Mouse (Mus musculus): ENCODE data around the gene Setd1a.

The Setd1a gene

DNA sequence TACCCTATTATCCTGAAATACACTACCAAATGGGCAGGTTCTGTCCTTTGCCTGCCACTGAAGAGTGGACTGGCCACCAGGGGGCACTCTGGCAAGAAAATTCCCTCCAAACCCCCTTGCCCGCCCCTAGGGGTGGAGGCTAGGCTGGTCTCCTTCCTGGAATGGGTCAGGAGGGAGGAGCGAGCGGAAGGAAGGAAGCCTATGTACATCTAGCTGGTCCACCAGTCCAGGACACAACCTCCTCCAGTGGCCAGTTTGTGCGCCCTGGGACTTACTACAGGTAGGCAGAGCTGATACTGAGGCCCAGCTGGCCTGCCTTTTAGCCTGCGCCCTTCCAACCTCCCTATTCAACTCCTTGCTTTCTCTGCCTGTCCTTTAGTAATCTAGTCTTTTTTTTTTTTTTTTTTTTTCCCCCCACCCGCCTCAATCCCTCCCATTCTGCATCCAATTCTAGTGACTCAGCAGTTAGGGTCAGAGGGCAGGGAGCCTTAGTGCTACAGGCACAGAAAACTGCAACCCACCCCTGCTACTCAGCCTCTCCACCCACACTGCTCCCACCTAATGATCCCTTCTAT, 24.1 kb downstream of the Setd1a start, which contains the start of gene Hsd3b7:
Gene Hsd3b7, plus strand, starts transcription at position 170 of the 575 bp plus-strand sequence.
- DNase-seq (ENCODE audit: low spot score in 2 of 2), result peak; percentile 83 to 90

DNA sequence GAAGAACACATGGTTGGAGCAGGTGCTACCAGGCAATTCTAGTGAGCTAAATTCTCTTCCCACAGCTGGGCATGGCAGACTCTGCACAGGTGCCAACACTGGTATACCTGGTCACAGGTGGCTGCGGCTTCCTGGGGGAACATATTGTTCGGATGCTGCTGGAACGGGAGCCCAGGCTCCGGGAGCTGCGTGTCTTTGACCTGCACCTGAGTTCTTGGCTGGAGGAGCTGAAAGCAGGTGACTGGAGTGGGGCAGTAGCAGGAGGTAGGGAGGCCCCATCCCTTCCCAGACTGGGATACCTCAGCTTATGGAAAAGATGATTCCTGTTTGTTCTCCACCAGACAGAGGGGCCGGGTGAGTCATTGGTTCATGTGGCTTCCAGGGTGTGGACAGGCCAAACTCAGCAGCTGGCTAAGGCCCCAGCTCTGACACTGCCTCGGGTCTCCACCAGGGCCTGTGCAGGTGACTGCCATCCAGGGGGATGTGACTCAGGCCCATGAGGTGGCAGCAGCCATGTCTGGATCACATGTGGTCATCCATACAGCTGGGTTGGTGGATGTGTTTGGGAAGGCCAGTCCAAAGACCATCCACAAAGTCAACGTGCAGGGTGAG, 24.6 kb downstream of the Setd1a start:
- no peak for DNase-seq (ENCODE audit: low spot score in 2 of 2)

DNA sequence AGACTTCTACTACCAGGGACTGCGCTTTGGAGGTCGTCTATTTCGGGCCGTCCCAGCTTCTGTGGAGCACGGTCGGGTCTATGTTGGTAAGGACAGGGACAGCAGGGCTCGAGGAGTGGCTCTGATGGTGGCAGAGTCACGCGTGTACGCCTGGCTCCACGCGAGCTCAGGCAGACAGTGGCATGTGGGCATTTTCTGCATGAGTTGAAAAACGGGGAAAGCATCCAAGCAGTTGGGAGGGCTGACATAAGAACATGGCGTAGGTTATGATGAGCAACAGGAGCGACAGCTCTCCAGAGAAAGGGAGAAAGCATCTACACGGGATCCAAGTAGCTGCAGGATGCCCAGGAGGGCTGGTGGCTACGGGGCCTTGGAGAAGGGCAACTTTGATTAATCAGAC, 25.8 kb downstream of the Setd1a start:
- DNase-seq (ENCODE audit: low spot score in 2 of 2), result no peak

DNA sequence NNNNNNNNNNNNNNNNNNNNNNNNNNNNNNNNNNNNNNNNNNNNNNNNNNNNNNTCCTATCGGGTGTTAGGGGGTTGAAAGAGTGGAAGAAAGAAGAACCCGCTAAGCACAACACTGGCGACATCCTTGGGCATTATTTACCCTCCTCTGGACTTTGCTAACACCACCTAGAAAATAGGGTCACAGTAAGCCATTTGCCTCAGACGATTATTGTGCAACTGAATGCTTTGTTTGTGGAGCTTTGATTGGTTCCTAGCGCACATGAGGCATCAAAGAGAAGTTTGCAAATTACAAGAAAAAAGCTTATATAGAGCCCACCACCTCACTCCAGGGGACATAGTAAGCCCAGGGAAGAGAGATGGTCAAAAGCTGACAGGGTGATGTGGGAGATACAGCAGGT, 32.4 kb downstream of the Setd1a start:
- DNase-seq (ENCODE audit: low spot score in 2 of 2), result no peak

DNA sequence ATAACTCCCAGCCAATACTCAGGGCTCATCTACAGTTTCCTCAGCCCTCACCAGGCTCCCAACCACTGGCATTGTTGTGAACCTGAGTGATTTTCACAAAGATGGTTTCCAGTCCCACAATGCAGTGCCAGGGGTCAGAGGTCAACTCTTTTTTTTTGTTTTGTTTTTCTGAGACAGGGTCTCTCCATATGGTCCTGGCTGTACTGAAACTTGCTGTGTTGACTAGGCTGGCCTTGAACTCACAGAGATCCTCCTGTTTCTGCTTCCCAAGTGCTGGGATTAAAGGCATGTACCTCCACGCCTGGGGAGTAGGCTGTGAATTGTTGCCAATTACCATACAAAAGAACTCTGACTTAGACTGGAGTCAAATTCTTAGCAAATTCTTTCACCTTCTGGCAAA, 33.4 kb downstream of the Setd1a start:
- DNase-seq (ENCODE audit: low spot score in 2 of 2), result no peak

DNA sequence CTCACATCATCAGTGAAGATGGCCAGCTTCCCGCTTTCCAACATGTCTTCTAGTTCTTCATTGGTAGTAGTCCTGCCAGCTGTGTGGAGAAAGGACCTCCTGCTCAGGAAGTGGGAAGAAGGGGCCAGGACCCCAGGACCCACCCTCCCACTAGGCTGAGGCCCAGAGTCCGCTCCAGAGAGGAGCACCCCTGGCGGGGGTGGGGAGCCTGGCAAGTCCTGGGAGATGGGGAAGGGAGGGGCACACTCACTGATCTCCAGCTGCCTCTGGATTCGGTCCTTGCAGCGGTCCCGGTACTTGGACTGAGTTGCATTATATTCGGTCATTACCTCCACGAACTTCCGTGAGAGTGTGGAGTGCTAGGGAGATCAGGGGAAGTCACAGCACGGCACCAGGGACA, 34.2 kb downstream of the Setd1a start:
- no peak for DNase-seq (ENCODE audit: low spot score in 2 of 2)

DNA sequence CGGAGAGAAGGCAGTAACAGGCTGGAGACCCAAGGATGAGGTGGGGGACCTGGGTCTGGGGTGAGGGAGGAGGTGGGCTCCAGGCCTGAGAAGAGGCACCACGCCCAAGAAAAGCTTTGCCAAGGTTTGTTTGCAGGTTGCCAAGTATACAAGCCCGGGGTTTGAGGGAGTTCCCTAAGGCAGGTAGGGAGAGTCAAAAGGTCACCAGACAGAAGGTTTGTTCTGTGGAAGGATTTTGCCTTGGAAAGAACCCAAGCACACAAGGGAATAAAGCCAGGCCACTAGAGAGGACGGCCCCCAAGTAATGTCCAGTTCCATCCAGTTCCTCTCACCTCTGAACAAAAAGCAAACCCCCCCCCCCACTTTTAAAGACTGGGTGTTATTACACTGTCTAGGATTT, 34.8 kb downstream of the Setd1a start:
- DNase-seq (ENCODE audit: low spot score in 2 of 2), result no peak

DNA sequence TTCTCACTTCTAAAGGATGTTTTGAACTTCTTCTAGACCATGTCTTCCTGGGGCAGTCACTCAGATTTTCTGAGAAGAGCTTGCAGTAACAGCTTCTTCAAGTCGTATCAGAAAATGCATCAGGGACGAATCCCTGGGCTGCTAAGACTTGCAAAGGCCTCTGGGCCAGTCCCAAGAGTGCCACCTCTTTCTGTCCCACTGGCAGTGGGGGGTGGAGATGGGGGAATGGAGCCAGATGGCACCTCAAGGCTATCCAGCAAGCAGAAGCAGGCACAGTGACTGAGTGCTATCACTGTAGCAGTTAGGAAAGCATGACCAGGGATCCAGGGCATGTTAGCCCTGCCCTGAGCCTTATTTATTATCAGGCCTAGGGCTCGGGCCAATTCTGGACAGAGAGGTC, 35.8 kb downstream of the Setd1a start:
- DNase-seq (ENCODE audit: low spot score in 2 of 2), result no peak

DNA sequence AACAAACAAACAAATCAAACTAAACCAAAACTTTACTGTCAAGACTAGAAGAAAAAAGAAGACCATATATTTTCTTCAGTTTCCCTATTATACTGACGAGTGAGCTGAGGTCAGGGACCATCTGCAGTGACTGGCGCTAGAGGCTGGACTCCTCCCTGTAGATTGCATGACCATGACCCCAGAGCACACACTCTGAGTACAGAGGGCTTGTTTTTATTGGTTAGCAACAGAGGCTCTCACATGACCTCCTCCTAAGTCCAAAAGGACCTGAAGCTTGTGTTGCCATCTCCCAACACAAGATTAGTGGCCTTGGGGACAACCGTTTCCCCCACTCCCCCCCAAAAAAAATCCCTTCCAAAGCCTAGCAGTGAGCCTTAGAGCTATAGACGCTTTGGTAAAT, 37.4 kb downstream of the Setd1a start:
- DNase-seq (ENCODE audit: low spot score in 2 of 2), result no peak

DNA sequence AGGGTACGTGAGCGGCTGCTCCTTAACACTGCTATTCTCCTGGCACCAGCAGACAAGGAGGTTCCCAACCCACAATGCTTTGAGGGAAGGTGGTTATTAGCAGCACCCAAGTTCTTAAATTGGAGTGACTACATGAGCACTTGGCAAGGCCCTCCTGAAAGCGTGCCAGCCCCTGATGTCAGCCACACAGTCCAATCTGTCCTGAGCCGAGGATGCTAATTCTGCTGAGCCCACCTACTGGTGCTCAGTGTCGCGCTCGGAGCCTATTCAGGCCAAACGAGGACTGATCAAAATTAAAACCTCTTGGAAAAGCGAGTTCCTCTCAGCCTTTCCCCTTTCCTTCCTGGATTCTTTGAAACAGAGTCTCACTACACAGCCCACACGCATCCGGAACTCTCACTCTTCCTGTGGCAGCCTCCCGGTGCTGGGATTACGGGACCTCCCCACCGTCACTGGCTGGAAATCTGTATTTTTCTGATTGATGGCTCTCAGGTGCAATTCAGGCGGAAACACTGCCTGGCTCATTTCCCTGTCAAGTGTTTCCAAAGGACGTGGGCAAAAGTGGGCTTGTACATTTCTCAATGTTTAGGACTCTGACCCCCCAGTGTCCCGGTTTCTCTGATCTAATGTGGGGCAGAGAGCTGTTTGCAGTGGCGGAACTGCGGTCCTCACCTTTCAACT, 37.9 kb downstream of the Setd1a start:
- DNase-seq (ENCODE audit: low spot score in 2 of 2), result peak; percentile 70 to 86

DNA sequence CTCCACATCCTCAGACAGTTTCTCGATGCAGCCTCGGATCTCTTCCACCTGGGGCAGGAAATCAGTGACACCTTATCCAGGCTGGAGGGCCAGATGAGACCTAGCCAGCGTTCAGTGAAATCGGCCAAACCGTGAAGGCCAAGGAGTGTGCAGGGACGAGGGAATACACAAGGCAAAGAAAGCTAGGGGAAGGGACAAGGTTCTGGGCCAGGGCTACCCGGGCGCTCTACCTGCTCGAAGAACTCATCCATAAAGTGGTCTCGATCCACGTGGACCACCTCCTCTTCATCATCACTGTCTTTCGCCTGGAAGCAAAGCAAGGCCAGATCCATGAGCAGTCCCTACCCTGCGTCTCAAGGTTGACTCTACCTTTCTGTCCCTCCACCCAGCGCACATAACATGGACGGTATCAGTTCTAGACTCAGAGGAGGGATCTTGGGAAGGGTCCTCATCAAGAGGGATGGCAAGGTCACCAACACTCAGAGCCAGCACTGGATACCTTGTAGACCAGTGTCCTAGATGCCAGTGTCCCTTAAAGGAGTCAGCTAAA, 38.7 kb downstream of the Setd1a start:
- no peak for DNase-seq (ENCODE audit: low spot score in 2 of 2)

DNA sequence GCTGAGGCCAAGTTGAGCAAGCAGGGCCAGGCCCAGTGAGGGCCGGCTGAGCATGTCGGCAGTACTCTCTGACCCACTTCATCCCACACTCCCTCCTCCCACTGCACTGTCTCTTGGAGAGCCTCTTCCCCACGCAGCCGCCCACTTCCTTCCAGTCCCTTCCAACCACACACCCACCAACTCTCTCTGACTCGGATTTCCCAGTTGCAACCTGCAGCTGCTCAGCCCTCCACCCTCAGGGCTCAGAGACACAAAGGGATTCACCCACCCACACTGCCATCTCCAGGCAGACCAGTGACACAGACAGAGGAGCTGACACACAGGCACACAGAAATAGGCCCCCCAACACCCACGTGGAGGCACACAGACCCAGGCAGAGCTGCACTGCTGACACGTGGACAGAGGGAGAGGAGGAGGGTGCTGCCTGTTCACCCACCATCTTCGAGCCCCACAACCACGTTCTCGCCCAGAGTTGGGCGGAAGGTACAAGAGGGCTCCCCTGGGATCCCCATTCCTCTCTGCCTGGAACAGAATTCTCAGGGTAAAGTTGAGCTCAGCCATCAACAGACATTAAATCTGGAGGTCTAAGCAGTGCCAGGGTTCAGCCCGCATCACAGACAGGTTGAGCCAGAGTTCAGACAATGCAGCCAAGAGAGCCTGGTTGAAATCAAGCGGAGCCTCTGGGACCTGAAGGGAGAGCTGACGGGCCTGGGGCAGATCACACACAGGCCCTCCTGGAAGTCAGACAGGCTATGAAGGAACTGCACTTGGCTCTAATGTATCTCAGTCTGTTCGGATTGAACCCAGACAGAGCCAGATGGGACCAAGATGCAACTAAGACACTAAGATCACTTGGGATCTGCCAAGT, 39.7 kb downstream of the Setd1a start:
- peak; percentile 82 to 83 for DNase-seq (ENCODE audit: low spot score in 2 of 2)

DNA sequence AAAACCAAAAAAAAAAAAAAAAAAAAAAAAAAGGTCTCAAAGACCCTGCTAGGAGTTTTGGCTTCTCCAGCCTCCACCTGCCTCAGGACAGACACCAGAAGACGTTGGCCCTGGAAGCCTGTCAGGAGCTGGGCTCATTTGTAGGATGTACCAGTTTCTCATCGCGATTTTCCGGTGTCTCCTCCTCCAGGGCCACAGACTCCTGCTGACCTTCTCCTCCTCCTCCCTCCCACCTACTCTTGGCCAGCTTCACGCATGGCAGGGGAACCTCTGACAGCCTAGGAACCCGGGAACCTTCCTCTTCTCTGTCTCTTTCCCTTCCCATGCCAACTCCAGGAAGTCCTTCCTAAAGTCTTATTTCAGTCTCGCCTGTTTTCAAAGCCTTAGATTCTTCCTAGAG, 40.6 kb downstream of the Setd1a start:
- no peak for DNase-seq (ENCODE audit: low spot score in 2 of 2)

DNA sequence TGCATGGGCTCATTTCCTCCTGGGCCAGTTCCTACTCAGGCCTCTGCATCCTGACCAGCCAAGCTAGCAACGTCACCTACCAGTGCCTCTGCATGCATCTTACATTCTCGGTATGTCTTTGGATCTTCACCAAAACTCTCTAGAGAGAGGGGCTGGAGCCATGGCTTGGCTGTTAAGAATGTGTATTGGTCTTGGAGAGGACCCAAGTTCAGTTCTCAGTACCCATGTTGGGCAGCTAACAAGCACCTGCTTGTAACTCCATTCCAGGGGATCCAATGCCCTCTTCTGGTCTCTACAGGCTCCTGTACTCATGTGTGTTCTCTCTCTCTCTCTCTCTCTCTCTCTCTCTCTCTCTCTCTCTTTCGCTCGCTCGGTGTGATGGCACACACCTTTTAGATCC, 41.3 kb downstream of the Setd1a start:
- DNase-seq (ENCODE audit: low spot score in 2 of 2), result no peak

DNA sequence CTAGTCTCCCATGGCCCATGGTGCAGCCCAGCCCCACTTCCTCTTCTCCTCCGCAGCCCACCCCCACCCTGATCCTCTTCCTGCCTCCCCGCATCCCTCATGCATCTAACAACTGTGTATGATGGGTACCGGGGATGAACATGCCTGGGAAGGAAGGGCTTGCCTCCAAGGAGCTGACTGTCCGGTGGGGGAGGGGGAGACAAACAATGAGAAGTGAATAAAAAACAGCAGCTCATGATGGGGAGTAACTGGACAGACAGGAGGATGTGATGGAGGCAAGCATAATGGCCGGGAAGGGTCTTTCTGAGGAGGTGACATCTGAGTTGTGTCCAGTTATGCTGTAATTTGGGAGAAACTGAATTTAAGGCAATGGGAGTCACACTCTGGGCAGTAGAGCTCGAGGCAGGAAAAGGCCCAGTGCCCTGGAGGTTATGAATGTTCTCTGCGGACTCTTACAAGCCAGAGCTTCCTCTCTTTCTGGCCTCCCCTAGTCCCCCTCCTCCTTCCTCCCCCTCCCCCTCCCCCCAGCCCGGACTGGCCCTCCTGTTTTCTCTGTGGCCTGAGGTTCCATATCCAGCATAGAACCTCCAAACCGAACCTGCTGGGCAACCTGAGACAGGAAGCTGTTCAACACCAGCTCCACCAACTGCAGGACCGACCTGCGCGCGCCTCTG, 44.5 kb downstream of the Setd1a start:
- DNase-seq (ENCODE audit: low spot score in 2 of 2), result no peak

DNA sequence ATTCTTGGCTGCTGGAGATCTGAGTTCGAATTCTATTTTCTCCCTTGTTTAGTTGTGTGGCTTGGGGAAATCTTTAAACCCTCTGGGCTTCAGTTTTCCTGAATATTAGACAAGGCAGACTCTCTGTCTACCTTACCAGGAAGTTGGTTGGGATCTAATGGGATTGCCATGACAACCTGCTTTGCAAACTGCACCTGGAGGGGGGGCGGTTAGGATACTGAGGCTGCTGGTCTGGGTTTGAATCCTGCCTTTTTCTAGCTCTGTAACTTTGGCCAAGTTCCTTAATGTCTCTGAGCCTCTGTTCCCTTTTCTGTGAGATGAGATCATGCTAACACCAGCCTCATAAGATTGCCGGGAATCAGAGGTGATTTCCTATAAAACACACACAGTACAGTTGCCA, 46.0 kb downstream of the Setd1a start:
- no peak for DNase-seq (ENCODE audit: low spot score in 2 of 2)

DNA sequence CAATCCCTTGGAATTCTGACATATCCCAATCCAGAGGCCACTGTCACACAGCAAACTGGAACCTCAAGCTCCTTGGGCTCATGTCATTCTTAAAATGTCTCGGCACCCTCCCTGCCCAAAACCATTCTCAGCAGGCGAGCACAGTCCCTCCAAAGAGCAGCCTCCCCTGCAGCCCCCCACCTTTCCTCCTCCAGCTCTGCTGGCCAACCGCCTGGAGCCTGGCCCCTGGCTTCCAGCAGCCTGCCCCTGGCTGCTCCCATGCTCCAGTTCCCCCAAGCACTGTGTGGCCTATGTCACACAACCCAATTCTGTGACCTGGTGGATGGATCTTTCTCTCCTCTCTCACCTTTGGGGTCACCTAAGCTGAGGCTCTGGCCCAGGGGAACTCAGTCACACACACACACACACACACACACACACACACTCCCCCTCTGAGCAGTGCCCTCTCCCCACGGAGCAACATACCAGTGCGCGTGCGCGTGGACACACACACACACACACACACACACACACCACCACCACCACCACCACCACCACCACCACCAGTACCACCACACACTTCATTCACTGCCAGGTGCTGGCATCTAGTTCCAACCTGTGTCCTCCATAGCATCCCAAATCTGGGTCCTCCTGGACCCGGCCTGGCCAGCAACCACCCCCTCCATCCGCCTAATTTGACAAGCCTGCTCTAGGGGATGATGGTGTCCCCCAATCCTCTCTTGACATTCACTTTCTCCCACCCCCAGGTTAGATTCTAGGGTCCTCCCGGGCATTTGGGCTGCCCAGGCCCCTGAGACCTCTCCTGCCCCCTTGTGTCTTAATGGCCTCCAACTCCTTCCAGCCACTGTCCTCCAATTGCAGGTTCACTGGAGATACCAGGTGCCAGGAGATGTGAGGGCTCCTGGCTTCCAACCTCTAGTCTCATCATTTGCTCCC, 47.0 kb downstream of the Setd1a start:
- peak; percentile 47 to 53 for DNase-seq (ENCODE audit: low spot score in 2 of 2)

DNA sequence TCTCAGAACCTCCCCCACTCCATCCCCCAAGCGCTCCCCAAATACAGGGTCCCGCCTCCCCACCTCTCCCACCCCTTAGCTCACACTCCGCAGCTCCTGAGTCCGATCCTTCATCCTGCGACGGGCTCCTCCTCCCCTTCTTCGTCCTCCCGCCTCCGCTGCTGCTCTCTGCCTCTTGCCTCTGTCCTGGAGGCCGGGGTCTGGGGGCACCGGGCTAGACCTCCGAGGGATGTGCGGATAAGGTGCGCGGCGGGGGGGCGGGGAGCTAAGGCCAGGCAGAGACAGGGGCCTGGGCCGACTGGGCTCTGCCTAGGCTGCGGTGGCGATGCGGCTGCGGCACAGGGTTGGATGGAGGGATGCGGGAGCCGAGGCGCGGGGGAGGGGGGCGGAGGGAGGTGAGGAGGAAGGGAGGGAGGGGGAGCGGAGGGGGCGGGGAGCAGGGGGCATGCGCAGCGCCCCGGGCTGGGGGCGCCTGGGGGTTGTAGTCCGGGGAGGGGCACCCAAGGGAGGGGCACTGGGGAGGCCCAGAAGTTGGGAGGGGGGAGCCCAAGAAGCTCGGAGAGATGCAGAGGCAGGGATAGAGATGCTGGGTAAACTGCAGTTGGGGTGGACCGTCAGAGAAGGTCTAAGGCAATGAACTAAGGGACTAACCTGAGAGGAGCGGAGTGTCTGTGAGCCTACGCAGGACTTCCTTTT, 47.9 kb downstream of the Setd1a start, which contains the start of the genes Stx4a and Stx1b:
Gene Stx4a, plus strand, starts transcription at position 119 of the 696 bp plus-strand sequence.
Gene Stx1b, minus strand, starts transcription at position 374 of the 696 bp plus-strand sequence.
- DNase-seq (ENCODE audit: low spot score in 2 of 2), result peak; percentile 62 to 65

DNA sequence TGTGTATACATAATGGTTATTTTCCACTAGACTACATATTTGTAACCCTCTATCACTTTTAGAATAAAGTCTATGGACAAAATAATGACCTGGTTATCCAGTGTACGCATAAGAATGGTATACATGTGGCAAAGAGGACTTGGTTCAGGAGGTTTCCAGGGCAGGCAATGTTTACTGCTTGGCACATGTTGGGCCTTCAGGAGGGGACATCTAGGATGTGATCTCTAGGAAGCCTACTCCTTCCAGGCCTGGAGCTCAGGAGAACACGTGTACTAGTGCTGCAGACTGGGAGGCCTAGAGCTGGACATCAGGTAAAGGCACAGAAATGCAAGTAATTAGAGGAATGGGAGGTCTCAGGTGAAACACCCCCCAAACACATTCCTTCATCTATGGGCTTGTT, 59.1 kb downstream of the Setd1a start:
- DNase-seq (ENCODE audit: low spot score in 2 of 2), result no peak

DNA sequence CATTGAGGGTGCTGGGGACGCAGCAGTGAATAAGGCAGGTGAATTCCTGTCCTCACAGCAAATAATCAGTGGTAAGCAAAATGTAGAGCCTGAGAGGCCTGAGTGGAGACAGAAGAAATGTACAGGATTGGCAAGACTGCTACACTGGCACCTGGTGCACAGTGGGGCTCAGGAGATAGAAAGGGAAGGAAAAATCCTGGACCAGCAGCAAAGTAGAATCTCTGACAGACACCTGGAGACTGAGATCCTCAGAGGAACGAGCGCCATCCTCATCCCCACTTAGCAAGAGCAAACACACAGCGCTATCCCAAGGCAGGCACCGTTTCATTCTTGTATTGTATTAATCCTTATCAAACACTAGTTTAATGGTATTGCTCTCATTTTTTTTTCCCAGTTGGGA, 61.0 kb downstream of the Setd1a start:
- DNase-seq (ENCODE audit: low spot score in 2 of 2), result no peak

Measured in right cerebral cortex, adult 2 months (tissue).